Mouse (Mus musculus): ENCODE results near the gene Tmem38b.
"Not testable (repeated sequence)": the region's sequence is repeated elsewhere in the genome, so short reads cannot be mapped to it uniquely, and the experiment has no call there.

GRCm38 (mm10) chr4:53803674-53804073, 22.2 kb upstream of the Tmem38b start:
- TF ChIP-seq POLR2A (IDR thresholded peaks at IDR 0.05; ENCODE audit: insufficient read depth, low read depth, low read length); CTCF (IDR thresholded peaks at IDR 0.05): not testable (repeated sequence)

All from heart, adult 2 months (tissue).